Mouse (Mus musculus) small intestine, adult 2 months (tissue): ENCODE measurements at regions not wholly inside any gene's neighbourhood (a gene's known extent, or its start where the extent isn't known, plus 50 kb on each side); places are given as distances from the start of the nearest gene placed in this dataset.

ENCODE experiments used
- H3K27ac ChIP-seq: fragments of 200-500 bp; 2 replicates; pipeline ENCODE4 v1.5.1; 2012; ENCODE audit warnings: low read depth, low read length, control low read depth, inconsistent platforms; ENCODE audit not compliant: insufficient read depth
- H3K27me3 ChIP-seq: fragments of 200-500 bp; 2 replicates; pipeline ENCODE4 v1.6.1; 2012; ENCODE audit warnings: mild to moderate bottlenecking, moderate library complexity, low read length, inconsistent platforms; ENCODE audit not compliant: control insufficient read depth, insufficient read depth
- H3K36me3 ChIP-seq: fragments of 200-500 bp; 2 replicates; pipeline ENCODE4 v1.6.1; 2012; ENCODE audit warnings: mild to moderate bottlenecking, low read length, control low read depth, inconsistent platforms; ENCODE audit not compliant: control insufficient read depth, insufficient read depth
- H3K4me1 ChIP-seq: fragments of 200-500 bp; 2 replicates; pipeline ENCODE4 v1.6.1; 2012; ENCODE audit warnings: low read length, inconsistent platforms, mixed read lengths; ENCODE audit not compliant: control insufficient read depth, insufficient read depth, insufficient read length
- H3K4me3 ChIP-seq: fragments of 200-500 bp; 2 replicates; pipeline ENCODE4 v1.5.1; 2012; ENCODE audit warnings: low read depth, mild to moderate bottlenecking, control low read depth, inconsistent platforms, low read length, moderate library complexity
- CTCF ChIP-seq: fragments of 200-500 bp; IDR thresholded peaks from 2 replicates; pipeline ENCODE4 v1.5.1; 2012; ENCODE audit warnings: low read depth, mild to moderate bottlenecking, control low read depth, inconsistent platforms, low read length, moderate library complexity, mixed read lengths; ENCODE audit not compliant: insufficient replicate concordance, insufficient read length; ENCODE audit errors: extremely low read depth
- POLR2A ChIP-seq: fragments of 200-500 bp; IDR thresholded peaks from 2 replicates; pipeline ENCODE4 v1.6.1; 2012; ENCODE audit warnings: low read depth, mild to moderate bottlenecking, control low read depth, inconsistent platforms, low read length, moderate library complexity
- WGBS: fragments of 180-500 bp; shearing (Covaris S2); methylation state at CpG from one replicate; pipeline ENCODE4 v1.1.7; 2018; 5-methylcytosine and 5-hydroxymethylcytosine counted together

DNA sequence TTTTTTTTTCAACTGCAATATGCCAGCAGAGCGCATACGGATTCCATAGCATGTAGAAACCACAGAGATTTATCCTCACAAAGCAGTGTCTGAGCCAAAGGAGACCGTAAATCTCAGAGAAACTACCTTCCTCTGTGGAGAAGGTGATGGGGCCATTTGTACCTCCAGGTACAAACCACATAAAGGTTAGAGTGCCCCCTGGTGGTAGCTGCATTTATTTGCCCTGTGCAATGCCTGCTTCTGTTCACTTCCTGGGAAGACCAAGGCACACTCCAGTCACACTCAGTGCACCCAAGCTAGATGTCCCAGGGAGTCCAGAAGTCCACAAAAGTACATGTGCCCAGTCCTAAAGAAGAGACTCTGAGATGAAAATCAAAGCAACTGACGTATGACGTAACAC lies 104.1 kb upstream of the Dock1 start:
- TF ChIP-seq CTCF (peak; percentile 34; the same call in 1 of the 2 replicates), POLR2A (no peak)
- Histone ChIP-seq H3K27ac (no peak overlapping the region), H3K4me3 (no peak overlapping the region), H3K27me3 (no peaks in the 10 kb centered on the region), H3K36me3 (no peaks in the 10 kb centered on the region), H3K4me1 (no peaks in the 10 kb centered on the region)
- 75% methylated on average over 5 of the region's 5 CpGs for WGBS

DNA sequence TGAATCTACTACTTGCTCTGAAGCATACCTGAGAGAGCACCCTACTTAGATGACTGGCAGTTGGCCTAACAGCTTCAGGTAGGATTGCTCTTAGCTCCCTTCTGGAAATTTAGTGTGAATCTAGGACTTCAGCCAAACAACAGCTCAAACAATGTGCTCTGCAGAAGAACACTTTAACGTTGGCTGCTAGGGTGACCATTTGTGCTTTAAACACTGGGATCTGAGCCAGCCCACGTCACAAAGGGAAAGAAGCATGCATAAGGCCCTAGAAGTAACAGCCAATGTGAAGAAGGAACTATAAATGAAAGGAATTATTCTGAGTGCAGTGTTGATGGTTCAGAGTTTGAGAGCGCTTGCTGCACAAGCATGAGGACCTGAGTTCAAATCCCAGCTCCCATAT lies 101.2 kb upstream of the Dock1 start:
- WGBS, result 51% methylated on average over 3 of the region's 3 CpGs
- H3K27ac ChIP-seq, result no peak overlapping the region
- no peaks in the 10 kb centered on the region for H3K27me3 ChIP-seq
- no peak for TF ChIP-seq CTCF
- TF ChIP-seq POLR2A, result no peak
- H3K4me1 ChIP-seq, result no peaks in the 10 kb centered on the region
- no peak overlapping the region for H3K4me3 ChIP-seq
- no peaks in the 10 kb centered on the region for H3K36me3 ChIP-seq

GRCm38 (mm10) chr7:134570176-134570810 lies 100.2 kb upstream of the Dock1 start:
- Histone ChIP-seq H3K36me3 (no peaks in the 10 kb centered on the region), H3K27ac (no peak overlapping the region), H3K4me1 (no peaks in the 10 kb centered on the region), H3K27me3 (no peaks in the 10 kb centered on the region), H3K4me3 (no peak overlapping the region)
- TF ChIP-seq POLR2A (no peak), CTCF (no peak)
- WGBS, result 86% methylated on average over 5 of the region's 5 CpGs

- Histone ChIP-seq H3K36me3 (no peaks in the 10 kb centered on the region), H3K27me3 (no peaks in the 10 kb centered on the region), H3K4me1 (no peaks in the 10 kb centered on the region), H3K27ac (no peak overlapping the region), H3K4me3 (no peak overlapping the region)
- no peak for TF ChIP-seq POLR2A
- no peak for TF ChIP-seq CTCF
Measured at GRCm38 (mm10) chr7:134581746-134582145, 88.7 kb upstream of the Dock1 start.

GRCm38 (mm10) chr7:134585478-134585877 lies 85.0 kb upstream of the Dock1 start:
- Histone ChIP-seq H3K36me3 (no peaks in the 10 kb centered on the region), H3K4me1 (no peaks in the 10 kb centered on the region), H3K4me3 (no peak overlapping the region), H3K27me3 (no peaks in the 10 kb centered on the region), H3K27ac (no peak overlapping the region)
- TF ChIP-seq CTCF (no peak), POLR2A (no peak)
- WGBS, result 73% methylated on average over 5 of the region's 5 CpGs

- TF ChIP-seq POLR2A, result no peak
- TF ChIP-seq CTCF, result no peak
- Histone ChIP-seq H3K27me3 (no peaks in the 10 kb centered on the region), H3K4me3 (no peak overlapping the region), H3K4me1 (no peaks in the 10 kb centered on the region), H3K36me3 (no peaks in the 10 kb centered on the region), H3K27ac (no peak overlapping the region)
- 89% methylated on average over 6 of the region's 6 CpGs for WGBS
Measured at GRCm38 (mm10) chr7:134586990-134587389, 83.5 kb upstream of the Dock1 start.

- Histone ChIP-seq H3K36me3 (no peaks in the 10 kb centered on the region), H3K27me3 (no peaks in the 10 kb centered on the region), H3K4me1 (no peaks in the 10 kb centered on the region), H3K27ac (no peak overlapping the region), H3K4me3 (no peak overlapping the region)
- TF ChIP-seq CTCF (no peak), POLR2A (no peak)
- WGBS, result 41% methylated on average over 3 of the region's 3 CpGs
Measured at GRCm38 (mm10) chr7:134607886-134608285, 62.6 kb upstream of the Dock1 start.
